Mouse (Mus musculus) layer of hippocampus, adult 11-12 months (tissue): ENCODE data around the gene Scel.

ENCODE experiments used
- DNase-seq: peaks from one replicate; pipeline ENCODE4 v3.0.0; 2022; ENCODE audit warnings: low spot score

Gene Scel

GRCm38 (mm10) chr14:103651106-103651505 lies 138.0 kb downstream of the Scel start:
- no peak for DNase-seq

GRCm38 (mm10) chr14:103651562-103651961 lies 138.4 kb downstream of the Scel start:
- no peak for DNase-seq

GRCm38 (mm10) chr14:103652524-103652923 lies 139.4 kb downstream of the Scel start:
- no peak for DNase-seq

- DNase-seq, result no peak
Observed at GRCm38 (mm10) chr14:103653800-103654199, 140.7 kb downstream of the Scel start.

- DNase-seq, result no peak
Observed at GRCm38 (mm10) chr14:103655448-103655847, 142.3 kb downstream of the Scel start.

- DNase-seq, result no peak
Observed at GRCm38 (mm10) chr14:103657876-103658275, 144.7 kb downstream of the Scel start.
